Mouse (Mus musculus) retina, postnatal 1 day (tissue): ENCODE data around the gene Reg4.
A peak's percentile ranks its signal among the peaks of the same experiment; 100 is the strongest.

Experiments used
- DNase-seq: peaks from one replicate; pipeline ENCODE4 v3.0.0-alpha.2; 2012

The Reg4 gene

GRCm38 (mm10) chr3:98237240-98237639 is 15.3 kb downstream of the Reg4 start:
- no peak for DNase-seq

GRCm38 (mm10) chr3:98238150-98238549 is 16.2 kb downstream of the Reg4 start:
- no peak for DNase-seq

- DNase-seq = no peak
Measured at GRCm38 (mm10) chr3:98242051-98242450, 20.1 kb downstream of the Reg4 start.

GRCm38 (mm10) chr3:98242458-98243037 is 20.6 kb downstream of the Reg4 start:
- DNase-seq = no peak

GRCm38 (mm10) chr3:98245892-98246291 is 23.9 kb downstream of the Reg4 start:
- DNase-seq = no peak

- no peak for DNase-seq
Measured at GRCm38 (mm10) chr3:98246985-98247751, 25.2 kb downstream of the Reg4 start.

GRCm38 (mm10) chr3:98249378-98249777 is 27.4 kb downstream of the Reg4 start:
- DNase-seq = no peak

GRCm38 (mm10) chr3:98249833-98250448 is 28.0 kb downstream of the Reg4 start:
- no peak for DNase-seq

- DNase-seq = no peak
Measured at GRCm38 (mm10) chr3:98254059-98254458, 32.1 kb downstream of the Reg4 start.

- no peak for DNase-seq
Measured at GRCm38 (mm10) chr3:98254656-98255583, 33.0 kb downstream of the Reg4 start.

GRCm38 (mm10) chr3:98258723-98259122 is 36.8 kb downstream of the Reg4 start:
- no peak for DNase-seq

- no peak for DNase-seq
Measured at GRCm38 (mm10) chr3:98259271-98259751, 37.4 kb downstream of the Reg4 start.

- no peak for DNase-seq
Measured at GRCm38 (mm10) chr3:98260534-98260933, 38.6 kb downstream of the Reg4 start.

- no peak for DNase-seq
Measured at GRCm38 (mm10) chr3:98261415-98261814, 39.5 kb downstream of the Reg4 start.

GRCm38 (mm10) chr3:98262133-98262532 is 40.2 kb downstream of the Reg4 start:
- no peak for DNase-seq

GRCm38 (mm10) chr3:98267249-98267651 is 45.3 kb downstream of the Reg4 start:
- DNase-seq = peak; percentile 32

- no peak for DNase-seq
Measured at GRCm38 (mm10) chr3:98273623-98274398, 51.9 kb downstream of the Reg4 start.

GRCm38 (mm10) chr3:98279682-98280081 is 57.7 kb downstream of the Reg4 start:
- DNase-seq = no peak

- peak; percentile 14 for DNase-seq
Measured at GRCm38 (mm10) chr3:98280204-98280932, 58.4 kb downstream of the Reg4 start, which contains the start of gene Hmgcs2. Gene Hmgcs2 (plus strand): TSS chr3:98280435.

GRCm38 (mm10) chr3:98280933-98281678 is 59.1 kb downstream of the Reg4 start:
- DNase-seq = peak; percentile 70
